Mouse (Mus musculus) hindbrain, embryonic 16.5 days (tissue): ENCODE measurements at regions not wholly inside any gene's neighbourhood (a gene's known extent, or its start where the extent isn't known, plus 50 kb on each side); places are given as distances from the start of the nearest gene placed in this dataset.
"Not testable (repeated sequence)": the region's sequence is repeated elsewhere in the genome, so short reads cannot be mapped to it uniquely, and the experiment has no call there.

Experiments
- ATAC-seq: fragments of 200-750 bp; cut with Nextera tagmentation; 2 replicates; pipeline ENCODE4 v1.8.0; 2017; ENCODE audit warnings: moderate TSS enrichment, moderate library complexity
- H3K27ac ChIP-seq: fragments of 300-500 bp; sonication (generic); 2 replicates; pipeline ENCODE4 v1.5.1; 2014; ENCODE audit warnings: low read depth, mild to moderate bottlenecking, control low read depth, low read length, moderate library complexity
- H3K27me3 ChIP-seq: fragments of 300-500 bp; sonication (generic); replicated peaks from 2 replicates; pipeline ENCODE4 v1.6.1; 2014; ENCODE audit warnings: low read length; ENCODE audit not compliant: control insufficient read depth, insufficient read depth
- H3K36me3 ChIP-seq: fragments of 300-500 bp; sonication (generic); 2 replicates; pipeline ENCODE4 v1.6.1; 2014; ENCODE audit warnings: mild to moderate bottlenecking, low read length, moderate library complexity, mixed read lengths; ENCODE audit not compliant: control insufficient read depth, insufficient read depth
- H3K4me1 ChIP-seq: fragments of 300-500 bp; sonication (generic); 2 replicates; pipeline ENCODE4 v1.6.1; 2014; ENCODE audit warnings: low read depth, low read length; ENCODE audit not compliant: control insufficient read depth, insufficient read depth
- H3K4me2 ChIP-seq: fragments of 300-500 bp; sonication (generic); 2 replicates; pipeline ENCODE4 v1.6.1; 2014; ENCODE audit warnings: mild to moderate bottlenecking, low read length, control low read depth, moderate library complexity
- H3K4me3 ChIP-seq: fragments of 300-500 bp; sonication (generic); 2 replicates; pipeline ENCODE4 v1.5.1; 2014; ENCODE audit warnings: mild to moderate bottlenecking, low read length, control low read depth, moderate library complexity
- H3K9ac ChIP-seq: fragments of 300-500 bp; sonication (generic); 2 replicates; pipeline ENCODE4 v1.6.1; 2014; ENCODE audit warnings: low read depth, mild to moderate bottlenecking, control low read depth, low read length, moderate library complexity
- H3K9me3 ChIP-seq: fragments of 300-500 bp; sonication (generic); 2 replicates; pipeline ENCODE4 v1.6.1; 2014; ENCODE audit warnings: mild to moderate bottlenecking, low read length, moderate library complexity; ENCODE audit not compliant: control insufficient read depth
- WGBS: fragments of 180-500 bp; shearing (Covaris S2); extraction: QIAGEN DNeasy Blood & Tissue Kit; methylation state at CpG from one replicate; pipeline ENCODE4 v1.1.7; 2014; 5-methylcytosine and 5-hydroxymethylcytosine counted together

DNA sequence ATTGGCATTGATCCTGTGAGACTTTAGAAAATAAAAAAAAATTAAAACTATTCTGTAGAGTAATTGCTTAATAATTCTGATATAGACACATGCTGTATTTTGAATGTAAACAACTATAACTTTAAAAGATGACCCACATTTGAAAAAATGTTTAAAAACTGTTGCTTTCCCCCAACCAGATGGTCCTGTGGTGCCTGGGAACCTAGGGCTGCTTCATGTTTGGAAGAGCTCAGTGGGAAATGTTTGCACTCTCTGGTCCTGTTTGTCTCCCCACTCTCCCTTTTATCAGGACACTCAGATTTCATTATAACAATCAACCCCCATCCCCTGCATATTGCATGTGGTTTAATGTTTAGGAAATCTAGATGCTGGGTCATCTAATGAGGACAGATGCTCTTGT is 119.4 kb upstream of the Fam84a start:
- no peak for ATAC-seq
- no peak overlapping the region for H3K4me2 ChIP-seq
- H3K9me3 ChIP-seq = no peaks in the 10 kb centered on the region
- no peak overlapping the region for H3K4me3 ChIP-seq
- H3K9ac ChIP-seq = no peak overlapping the region
- no peak overlapping the region for H3K27ac ChIP-seq
- no peaks in the 10 kb centered on the region for H3K36me3 ChIP-seq
- H3K27me3 ChIP-seq = no peaks in the 10 kb centered on the region
- no peaks in the 10 kb centered on the region for H3K4me1 ChIP-seq

DNA sequence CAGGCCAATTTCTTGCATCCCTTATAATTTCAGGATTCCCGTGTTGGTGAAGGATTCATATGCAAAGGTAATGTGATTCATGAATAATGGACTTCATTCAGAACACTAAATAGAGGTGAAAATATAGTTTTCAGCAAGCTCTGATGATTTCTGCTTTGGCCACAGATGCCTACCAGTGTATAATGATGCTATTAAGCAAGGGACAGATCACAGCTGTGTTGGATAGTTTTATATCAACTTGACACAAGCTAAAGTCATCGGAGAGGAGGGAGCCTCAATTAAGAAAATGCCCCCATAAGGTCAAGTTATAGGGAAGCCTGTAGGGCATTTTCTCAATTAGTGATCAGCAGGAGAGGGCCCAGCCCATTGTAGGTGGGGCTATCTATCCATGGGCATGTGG is 109.2 kb upstream of the Fam84a start:
- no peaks in the 10 kb centered on the region for H3K36me3 ChIP-seq
- H3K4me3 ChIP-seq = no peak overlapping the region
- no peaks in the 10 kb centered on the region for H3K4me1 ChIP-seq
- H3K27me3 ChIP-seq = no peaks in the 10 kb centered on the region
- no peak overlapping the region for H3K27ac ChIP-seq
- no peak overlapping the region for H3K4me2 ChIP-seq
- no peak for ATAC-seq
- no peak overlapping the region for H3K9ac ChIP-seq
- no peaks in the 10 kb centered on the region for H3K9me3 ChIP-seq
- 56% methylated on average over 2 of the region's 2 CpGs for WGBS

DNA sequence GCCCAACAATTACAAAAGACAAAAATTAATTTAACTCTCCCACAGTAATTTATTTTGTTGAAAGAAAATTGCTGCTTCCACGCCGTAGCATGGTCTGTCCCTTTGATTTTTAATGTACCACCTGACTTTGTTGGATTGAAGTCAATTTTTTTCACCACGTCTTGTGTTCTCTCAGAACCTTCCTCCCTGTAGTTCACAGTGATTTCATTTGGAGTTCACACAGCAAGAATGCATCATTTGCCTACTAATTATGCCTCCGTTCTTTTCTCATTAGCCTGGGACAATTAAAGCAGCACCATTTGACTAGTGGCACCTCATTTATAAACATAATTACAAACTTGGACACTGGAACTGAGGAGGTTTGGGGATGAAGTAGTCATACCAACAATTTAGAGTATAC is 108.4 kb upstream of the Fam84a start:
- WGBS = 34% methylated on average over 4 of the region's 4 CpGs
- peak; percentile 72 for ATAC-seq
- no peak overlapping the region for H3K9ac ChIP-seq

DNA sequence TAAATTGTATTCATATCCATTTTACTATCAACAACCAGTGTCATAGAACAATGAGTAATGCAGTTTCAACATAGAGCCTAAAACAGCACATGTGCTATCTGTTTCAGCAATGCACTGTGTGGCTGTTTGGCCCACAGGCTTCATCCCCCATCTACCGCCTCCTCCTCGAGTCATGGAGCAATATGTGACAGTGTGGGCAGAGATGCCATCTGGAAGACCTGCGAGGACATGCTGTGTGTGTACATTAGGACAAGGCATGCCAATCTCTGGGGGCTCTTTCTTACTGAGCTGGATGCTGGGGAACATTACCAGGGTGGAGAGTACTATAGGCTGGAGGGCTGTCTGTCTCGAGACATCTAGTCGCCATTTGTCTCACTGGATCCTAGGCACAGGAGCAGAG is 101.5 kb upstream of the Fam84a start:
- Histone ChIP-seq H3K4me1 (no peaks in the 10 kb centered on the region), H3K27ac (no peak overlapping the region), H3K9ac (no peak overlapping the region), H3K9me3 (no peaks in the 10 kb centered on the region), H3K4me3 (no peak overlapping the region), H3K4me2 (no peak overlapping the region), H3K36me3 (no peaks in the 10 kb centered on the region), H3K27me3 (no peaks in the 10 kb centered on the region)
- ATAC-seq = no peak
- whole genome bisulfite sequencing = 77% methylated on average over 5 of the region's 5 CpGs

More for the DNA sequence above, 108.4 kb upstream of the Fam84a start:
- Histone ChIP-seq H3K4me2 (no peak overlapping the region), H3K36me3 (no peaks in the 10 kb centered on the region), H3K9me3 (no peaks in the 10 kb centered on the region), H3K27ac (no peak overlapping the region), H3K4me3 (no peak overlapping the region), H3K27me3 (no peaks in the 10 kb centered on the region), H3K4me1 (no peaks in the 10 kb centered on the region)

DNA sequence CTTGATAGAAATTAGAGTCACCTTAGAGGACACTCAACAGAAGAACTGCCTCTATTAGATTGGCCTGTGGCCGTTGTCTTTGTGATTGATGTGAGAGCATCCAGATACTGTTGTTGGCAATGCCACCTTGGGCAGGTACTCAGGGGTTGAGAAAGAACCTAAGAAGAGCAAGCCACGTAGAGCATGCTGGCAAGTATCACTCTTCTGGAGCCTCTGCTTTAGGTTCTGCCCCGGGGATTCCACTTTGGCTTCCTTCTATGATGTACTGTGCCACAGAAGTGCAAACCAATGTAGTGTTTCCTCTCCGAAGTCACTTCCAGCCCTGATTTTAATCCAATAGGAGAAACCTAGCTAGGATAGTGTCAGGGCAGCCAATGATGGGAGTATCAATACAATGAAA is 98.3 kb upstream of the Fam84a start:
- H3K36me3 ChIP-seq = no peaks in the 10 kb centered on the region
- H3K4me1 ChIP-seq = no peaks in the 10 kb centered on the region
- WGBS = 90% methylated on average over 4 of the region's 4 CpGs
- no peak for ATAC-seq
- no peaks in the 10 kb centered on the region for H3K9me3 ChIP-seq
- H3K27ac ChIP-seq = no peak overlapping the region
- H3K9ac ChIP-seq = no peak overlapping the region
- H3K4me2 ChIP-seq = no peak overlapping the region
- H3K4me3 ChIP-seq = no peak overlapping the region
- H3K27me3 ChIP-seq = no peaks in the 10 kb centered on the region

DNA sequence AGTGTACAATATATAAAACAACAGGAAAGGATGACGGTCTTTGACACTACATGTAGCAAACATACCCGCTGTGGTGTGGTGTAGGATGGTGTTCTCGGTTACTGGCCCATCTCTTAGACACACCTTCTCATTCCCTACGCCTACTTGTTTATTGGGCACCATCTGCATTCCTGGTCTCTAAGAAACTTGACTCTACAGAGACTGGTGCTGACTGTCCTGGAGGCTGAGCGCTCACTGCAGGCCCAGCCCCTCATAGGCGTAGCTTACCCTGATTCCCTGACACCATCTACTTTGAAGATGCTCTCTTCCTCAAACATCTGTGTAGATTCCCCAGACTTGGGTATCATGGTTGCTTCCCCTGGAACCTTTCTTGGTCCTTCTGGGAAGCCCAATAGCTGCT is 90.9 kb upstream of the Fam84a start:
- WGBS = 97% methylated on average over 5 of the region's 6 CpGs
- not testable (repeated sequence) for H3K27me3 ChIP-seq, H3K4me2 ChIP-seq, H3K36me3 ChIP-seq, H3K9ac ChIP-seq, H3K4me1 ChIP-seq, ATAC-seq, H3K4me3 ChIP-seq, H3K9me3 ChIP-seq, H3K27ac ChIP-seq

DNA sequence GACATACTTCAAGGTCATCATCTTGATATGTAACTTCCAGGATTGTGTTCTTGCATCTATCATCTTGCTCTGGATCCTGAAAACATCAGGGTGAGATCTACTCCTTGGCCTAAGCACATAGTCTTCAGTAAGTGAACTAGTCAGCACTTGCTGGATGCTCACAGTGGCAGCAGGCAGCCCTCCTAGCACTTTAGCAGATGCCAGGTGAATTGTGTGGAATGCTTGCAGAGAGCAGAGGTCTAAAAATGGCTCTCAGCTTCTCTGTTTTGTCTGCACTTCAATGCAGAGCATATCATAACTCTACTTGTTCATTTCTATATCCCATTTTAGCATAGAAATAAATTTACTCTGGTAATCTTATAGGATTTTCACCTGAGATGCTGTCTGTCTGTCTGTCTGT is 85.8 kb upstream of the Fam84a start:
- no peak overlapping the region for H3K9ac ChIP-seq
- no peak for ATAC-seq
- no peaks in the 10 kb centered on the region for H3K27me3 ChIP-seq
- H3K9me3 ChIP-seq = no peaks in the 10 kb centered on the region
- H3K4me2 ChIP-seq = no peak overlapping the region
- H3K36me3 ChIP-seq = no peaks in the 10 kb centered on the region
- H3K4me1 ChIP-seq = no peaks in the 10 kb centered on the region
- no peak overlapping the region for H3K4me3 ChIP-seq
- H3K27ac ChIP-seq = no peak overlapping the region

DNA sequence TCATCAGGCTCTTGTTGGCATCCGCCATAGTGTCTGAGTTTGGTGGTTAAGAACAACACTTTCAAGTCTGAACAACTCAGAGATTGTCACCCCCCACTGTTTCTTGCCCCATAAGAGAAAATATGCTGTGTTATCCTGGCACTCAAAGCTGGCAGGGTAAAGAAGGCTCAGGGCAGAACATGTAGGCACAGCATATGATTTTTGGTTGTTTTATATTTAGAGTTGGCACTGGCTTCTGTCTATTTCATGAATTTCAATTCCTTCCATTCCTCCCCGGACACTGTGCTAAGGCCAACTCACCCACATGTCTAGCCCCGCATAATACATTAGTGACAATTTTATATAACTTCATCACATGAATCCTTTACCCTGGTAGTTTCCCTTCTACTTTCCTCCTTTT is 83.5 kb upstream of the Fam84a start:
- Histone ChIP-seq H3K4me2 (no peak overlapping the region), H3K9me3 (no peaks in the 10 kb centered on the region), H3K4me3 (no peak overlapping the region), H3K9ac (no peak overlapping the region), H3K4me1 (no peaks in the 10 kb centered on the region), H3K27me3 (no peaks in the 10 kb centered on the region), H3K36me3 (no peaks in the 10 kb centered on the region), H3K27ac (no peak overlapping the region)
- WGBS = 89% methylated on average over 3 of the region's 3 CpGs
- no peak for ATAC-seq

DNA sequence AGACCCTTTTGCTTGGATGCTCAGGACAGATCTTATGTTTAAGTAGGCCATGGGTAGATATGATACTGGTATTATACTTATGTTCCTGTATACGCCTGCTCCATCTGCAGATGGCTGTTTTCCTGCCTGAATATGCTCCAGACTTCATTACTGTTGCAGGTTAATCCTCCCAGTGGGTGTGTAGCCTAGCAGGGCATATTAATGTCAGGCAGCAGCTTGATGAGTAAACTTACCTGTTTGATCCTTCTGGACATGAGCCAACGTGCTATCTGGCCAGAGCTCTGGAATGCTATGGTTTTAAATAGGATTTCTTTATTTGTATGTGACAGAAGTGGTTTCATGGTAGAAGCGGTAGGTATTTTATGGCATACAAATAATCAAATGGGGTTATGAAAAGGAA is 60.8 kb upstream of the Fam84a start:
- H3K27ac ChIP-seq = no peak overlapping the region
- H3K4me1 ChIP-seq = no peaks in the 10 kb centered on the region
- 84% methylated on average over 3 of the region's 3 CpGs for WGBS
- no peaks in the 10 kb centered on the region for H3K9me3 ChIP-seq
- H3K4me2 ChIP-seq = no peak overlapping the region
- no peak overlapping the region for H3K9ac ChIP-seq
- ATAC-seq = no peak
- H3K36me3 ChIP-seq = no peaks in the 10 kb centered on the region
- H3K27me3 ChIP-seq = no peaks in the 10 kb centered on the region
- H3K4me3 ChIP-seq = no peak overlapping the region

DNA sequence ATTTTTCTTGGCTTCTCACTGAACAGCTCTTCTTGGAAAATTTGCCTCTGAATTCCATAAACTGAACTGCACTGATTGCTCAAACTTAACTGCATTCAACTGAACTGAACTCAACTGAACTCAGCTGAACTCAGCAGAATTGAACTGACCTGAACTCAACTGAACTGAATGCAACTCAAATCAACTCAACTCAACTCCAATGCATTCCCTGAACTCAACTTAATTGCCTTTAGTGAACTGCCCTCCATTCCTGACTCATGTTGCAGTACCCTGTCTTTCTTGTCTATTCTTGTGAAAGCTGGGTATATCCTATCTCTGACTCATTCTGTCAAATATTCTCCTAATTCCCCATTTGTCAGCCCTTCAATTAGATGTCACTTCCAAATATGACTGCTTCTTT is 58.0 kb upstream of the Fam84a start:
- no peak overlapping the region for H3K4me2 ChIP-seq
- H3K27me3 ChIP-seq = no peaks in the 10 kb centered on the region
- no peaks in the 10 kb centered on the region for H3K36me3 ChIP-seq
- no peak for ATAC-seq
- H3K27ac ChIP-seq = no peak overlapping the region
- no peaks in the 10 kb centered on the region for H3K9me3 ChIP-seq
- no peak overlapping the region for H3K9ac ChIP-seq
- no peak overlapping the region for H3K4me3 ChIP-seq
- no peaks in the 10 kb centered on the region for H3K4me1 ChIP-seq
